Mouse (Mus musculus) heart, adult 9 months (tissue): ENCODE measurements at regions not wholly inside any gene's neighbourhood (a gene's known extent, or its start where the extent isn't known, plus 50 kb on each side); places are given as distances from the start of the nearest gene placed in this dataset.

Experiments used
- DNase-seq, 2 experiments: peaks; one replicate each; pipeline ENCODE4 v3.0.0; 2022; ENCODE audit warnings: low spot score in 2 of 2

DNA sequence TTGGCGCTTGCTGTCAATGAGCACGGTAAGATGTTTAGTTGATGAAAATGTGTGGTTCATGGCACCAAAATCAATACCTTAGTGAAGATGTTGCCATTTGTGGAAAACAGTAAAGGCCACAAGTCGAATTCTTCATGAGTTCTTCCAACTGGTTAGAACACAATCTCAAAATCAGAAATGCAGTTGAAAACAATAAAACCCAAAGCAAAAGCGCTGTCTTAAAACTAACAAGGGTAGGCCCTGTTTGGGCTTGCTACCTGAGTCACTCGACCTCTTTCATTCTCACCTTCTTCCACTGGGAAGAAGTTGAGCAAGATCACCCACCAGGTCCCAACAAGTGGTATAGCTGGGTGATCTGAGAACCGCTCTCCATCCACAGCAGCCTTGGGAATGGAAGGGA, 179.1 kb downstream of the Parm1 start:
- no peak for DNase-seq

DNA sequence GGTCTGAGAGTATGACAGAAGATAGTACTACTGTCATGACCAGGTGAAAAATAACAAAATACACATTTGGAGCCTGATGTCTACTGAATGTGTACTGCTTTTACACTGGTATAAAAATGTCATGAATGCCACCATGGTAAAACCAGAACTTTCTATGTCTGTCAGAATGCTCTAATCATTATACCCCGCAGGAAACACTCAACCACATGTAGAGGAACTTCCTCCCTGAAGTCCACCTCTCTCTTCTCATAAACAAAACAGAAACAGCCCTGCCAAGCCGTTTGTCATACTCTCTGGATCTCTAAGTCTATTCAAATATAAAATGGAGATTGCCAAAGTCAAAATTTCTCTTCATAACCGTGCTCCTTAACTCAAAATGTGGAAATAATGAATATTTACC, 178.2 kb downstream of the Parm1 start:
- DNase-seq = no peak

DNA sequence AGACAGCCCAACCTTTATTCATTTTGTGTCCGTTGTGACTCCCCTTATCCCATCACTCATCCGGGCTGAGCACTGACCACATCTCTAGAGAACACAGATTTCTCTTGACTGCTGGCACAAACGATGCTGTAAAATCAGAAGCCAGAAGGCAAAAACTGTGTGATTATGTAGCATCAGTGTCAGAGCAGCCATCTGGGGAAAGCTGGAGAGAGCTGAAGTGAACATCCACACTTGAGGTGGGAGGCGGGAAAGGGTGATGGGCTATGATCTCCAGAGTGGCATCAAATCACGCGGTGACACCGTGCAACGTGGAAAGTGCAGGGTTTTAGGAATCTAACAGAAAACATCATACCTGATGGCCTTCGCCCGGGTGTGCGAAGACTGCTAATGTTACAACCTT, 175.9 kb downstream of the Parm1 start:
- DNase-seq = no peak

DNA sequence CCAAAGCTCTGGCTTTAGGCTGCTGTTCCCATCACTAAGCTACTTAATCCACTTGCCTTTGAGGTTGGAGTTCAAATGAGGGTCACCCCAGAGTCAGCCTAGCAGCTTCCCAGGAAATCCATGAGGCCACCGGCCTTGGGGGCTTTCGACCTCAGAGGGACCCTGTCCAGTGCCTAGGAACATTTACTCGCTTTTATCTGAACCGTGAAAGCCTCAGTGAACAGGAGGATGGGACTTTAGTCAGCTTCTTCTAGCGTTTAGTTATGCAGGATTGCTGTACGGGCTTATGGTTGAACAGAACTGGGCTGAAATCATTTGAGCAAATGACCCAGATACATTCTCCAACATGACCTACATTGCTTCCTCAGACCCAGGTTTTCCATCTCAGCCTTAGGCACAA, 174.9 kb downstream of the Parm1 start:
- DNase-seq = no peak

DNA sequence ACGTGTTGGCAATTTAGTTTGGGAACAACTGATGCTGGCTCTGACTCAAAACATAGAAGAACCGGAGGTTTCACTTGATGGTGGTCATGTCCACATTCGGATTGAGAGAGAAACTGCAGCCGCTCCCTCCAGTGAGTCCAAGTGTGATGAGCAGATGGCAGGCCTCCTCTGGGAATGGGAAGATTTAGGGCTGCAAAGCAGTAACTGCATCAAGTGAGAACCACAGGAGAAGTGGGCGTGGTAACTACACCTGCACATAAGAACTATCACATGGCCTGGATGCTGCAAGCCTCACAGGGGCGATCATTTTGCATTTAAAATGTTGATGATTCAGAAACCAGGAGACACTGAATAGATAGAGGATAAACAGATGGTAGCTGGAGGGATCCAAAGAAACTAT, 161.3 kb downstream of the Parm1 start:
- DNase-seq = no peak
